Mouse (Mus musculus): ENCODE measurements around the gene Atp6v0a2.
A peak's percentile ranks its signal among the peaks of the same experiment; 100 is the strongest.
"Not testable (repeated sequence)": the region's sequence is repeated elsewhere in the genome, so short reads cannot be mapped to it uniquely, and the experiment has no call there.

Atp6v0a2 gene

DNA sequence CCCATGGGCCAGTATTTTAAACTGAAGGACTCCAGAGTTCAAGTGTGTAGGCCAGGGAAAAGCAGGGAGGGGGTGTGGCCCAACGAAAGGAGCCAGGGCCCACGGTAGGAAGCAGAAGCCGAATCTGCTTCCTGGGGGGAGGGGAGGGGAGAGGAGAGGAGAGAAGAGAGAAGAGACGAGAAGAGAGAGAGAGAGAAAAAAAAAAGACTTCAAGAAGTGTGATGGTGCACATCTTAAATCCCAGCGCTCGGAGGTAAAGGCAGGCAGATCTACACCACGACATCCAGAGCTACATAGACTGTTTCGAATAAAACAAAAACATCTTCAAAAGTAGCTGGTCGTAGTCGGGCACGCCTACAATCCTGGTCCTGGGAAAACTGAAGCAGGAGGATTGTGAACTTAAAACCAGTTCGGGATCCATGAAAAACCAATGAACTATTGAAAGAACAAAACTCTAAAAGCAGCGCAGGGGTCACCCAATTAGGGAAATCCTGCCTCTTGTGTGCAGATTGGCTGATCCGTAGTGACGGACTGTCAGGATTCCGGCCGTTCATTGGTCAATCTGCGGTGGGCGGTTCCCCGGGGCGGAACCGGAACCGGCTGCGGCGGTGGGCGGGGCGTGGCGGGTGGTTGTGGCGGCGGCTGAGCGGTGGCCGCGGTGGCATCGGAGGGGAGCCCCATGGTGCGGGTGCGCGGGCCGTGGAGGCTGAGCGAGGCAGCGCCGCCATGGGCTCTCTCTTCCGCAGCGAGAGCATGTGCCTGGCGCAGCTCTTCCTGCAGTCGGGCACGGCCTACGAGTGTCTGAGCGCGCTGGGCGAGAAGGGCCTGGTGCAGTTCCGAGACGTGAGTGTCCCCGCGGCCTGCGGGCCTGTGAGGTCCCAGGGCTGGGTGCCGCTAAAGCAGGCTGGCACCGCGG is at the start of gene Atp6v0a2:
Gene Atp6v0a2, plus strand, starts transcription at position 129 of the 916 bp plus-strand sequence.
- DNase-seq (ENCODE audit: low spot score) = peak; percentile 94

- DNase-seq (ENCODE audit: low spot score) = peak; percentile 95
Measured at GRCm38 (mm10) chr5:124578633-124579317, 49.6 kb upstream of the Atp6v0a2 start, which contains the start of the genes Eif2b1 and Gtf2h3. Eif2b1 (minus strand) TSS chr5:124579131. Gtf2h3 (plus strand) TSS chr5:124579140.

DNA sequence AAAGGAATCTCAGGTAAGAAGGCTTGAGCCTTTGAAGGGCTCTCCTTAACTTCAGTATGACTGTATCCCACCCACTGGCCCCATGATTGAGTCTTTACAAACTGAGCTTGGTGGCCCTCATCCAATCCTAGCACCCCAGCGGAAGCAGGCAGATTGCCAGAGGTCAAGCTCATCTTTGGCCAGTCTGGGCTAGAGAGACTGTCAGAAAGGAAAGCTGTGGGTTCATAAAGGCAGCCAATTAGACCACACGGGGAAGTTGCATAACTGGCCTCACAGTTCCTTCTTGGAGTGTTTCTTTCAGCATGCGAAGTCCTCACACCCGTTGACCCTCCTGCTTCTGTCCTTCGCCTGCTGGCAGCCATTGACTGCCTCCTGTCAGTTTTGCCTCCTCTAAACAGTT is 45.9 kb upstream of the Atp6v0a2 start:
- DNase-seq (ENCODE audit: low spot score) = no peak

- DNase-seq (ENCODE audit: low spot score) = no peak
Measured at GRCm38 (mm10) chr5:124592768-124593167, 35.6 kb upstream of the Atp6v0a2 start.

DNA sequence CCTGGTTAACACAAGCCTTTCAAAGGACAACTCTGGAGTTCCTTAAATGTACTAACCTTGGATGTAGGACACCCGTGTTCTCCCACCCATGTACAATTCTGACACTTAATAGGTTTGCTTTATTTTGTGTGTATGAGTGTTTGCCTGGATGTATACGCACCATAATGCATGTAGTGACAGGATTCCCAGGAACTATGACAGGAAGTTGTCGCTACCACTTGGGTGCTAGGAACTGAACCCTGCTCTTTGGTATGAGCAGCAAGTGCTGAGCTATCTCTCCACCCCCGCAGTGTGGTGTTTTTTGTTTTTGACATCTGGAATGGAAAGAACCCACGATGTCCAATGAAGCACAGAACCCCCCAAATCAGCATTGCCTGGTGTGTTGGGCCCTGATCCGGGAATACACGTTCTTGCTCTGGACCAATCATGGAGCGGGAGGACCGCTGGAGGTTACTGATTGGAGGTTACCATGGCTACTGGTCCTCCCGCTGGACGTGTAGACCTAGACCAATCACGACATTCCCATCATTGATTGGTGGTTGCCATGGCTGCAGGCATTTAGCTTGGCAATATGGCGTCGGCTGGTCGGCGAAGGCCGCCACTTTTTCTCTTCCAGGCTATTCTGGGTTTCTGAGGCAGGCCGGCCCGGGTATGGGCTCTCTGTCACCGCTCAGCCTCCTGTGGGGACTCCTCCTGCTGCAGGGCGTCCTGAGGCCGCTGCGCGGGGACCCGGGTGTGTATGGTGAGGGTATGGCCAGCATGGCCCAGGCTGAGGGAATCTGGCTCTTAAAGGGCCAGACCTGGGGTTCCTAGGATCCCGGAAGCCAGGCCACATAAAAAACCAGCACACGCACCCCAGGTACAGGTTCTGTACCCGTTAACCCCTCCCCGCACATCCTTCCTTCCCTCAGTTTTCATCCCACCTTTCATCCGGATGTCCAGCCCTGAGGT is 29.9 kb upstream of the Atp6v0a2 start:
- DNase-seq (ENCODE audit: low spot score) = peak; percentile 86

GRCm38 (mm10) chr5:124599726-124600125 is 28.6 kb upstream of the Atp6v0a2 start:
- not testable (repeated sequence) for DNase-seq (ENCODE audit: low spot score)

GRCm38 (mm10) chr5:124602349-124602748 is 26.0 kb upstream of the Atp6v0a2 start:
- DNase-seq (ENCODE audit: low spot score) = peak; percentile 19

- DNase-seq (ENCODE audit: low spot score) = no peak
Measured at GRCm38 (mm10) chr5:124604296-124604695, 24.1 kb upstream of the Atp6v0a2 start.

DNA sequence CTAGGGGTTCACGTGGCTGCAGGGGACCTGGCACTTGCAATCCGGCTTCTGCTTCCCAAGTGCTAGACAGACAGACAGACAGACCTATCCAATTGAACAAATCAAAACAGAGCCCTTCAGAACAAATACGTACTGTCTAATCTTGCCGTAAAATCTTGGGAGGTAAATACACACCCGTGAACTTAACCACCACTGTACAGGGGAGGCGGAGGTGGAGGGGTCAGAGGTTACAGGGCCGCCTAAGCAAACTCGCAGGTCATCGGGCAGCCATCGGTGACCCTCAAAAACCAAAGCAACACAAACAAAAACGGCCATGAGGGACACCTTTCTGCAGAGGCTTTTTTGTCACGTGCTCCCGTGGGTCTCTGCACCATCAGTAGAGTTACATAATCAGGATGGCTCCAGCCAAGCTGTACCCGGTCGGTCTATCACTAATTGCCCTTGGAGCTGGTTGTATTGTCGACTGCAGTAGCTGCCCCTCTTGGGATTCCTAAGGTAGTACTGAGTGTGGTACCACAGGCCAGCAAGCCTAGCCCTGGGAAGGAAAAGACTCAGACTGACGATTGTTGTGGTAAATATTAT is 23.2 kb upstream of the Atp6v0a2 start:
- DNase-seq (ENCODE audit: low spot score) = no peak

DNA sequence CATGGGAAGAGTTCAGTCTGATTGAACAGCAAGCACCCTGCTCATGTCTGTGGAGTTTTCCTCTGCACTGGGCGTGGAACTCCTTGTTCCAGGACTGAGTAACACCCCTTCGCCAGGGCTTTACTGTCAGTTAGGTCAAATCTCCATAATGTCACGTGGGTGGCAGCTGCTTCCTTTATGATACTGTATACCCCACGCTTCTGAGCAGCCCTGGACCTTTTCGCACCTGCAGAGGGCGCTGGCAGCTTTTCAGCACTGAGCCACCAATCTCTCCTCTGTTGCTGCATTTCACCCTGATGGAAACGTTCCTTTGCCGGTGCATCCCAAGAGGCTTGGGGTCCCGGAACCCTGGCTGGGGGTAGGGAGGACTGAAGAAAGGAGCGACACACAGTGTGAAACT is 17.4 kb upstream of the Atp6v0a2 start:
- no peak for DNase-seq (ENCODE audit: low spot score)

DNA sequence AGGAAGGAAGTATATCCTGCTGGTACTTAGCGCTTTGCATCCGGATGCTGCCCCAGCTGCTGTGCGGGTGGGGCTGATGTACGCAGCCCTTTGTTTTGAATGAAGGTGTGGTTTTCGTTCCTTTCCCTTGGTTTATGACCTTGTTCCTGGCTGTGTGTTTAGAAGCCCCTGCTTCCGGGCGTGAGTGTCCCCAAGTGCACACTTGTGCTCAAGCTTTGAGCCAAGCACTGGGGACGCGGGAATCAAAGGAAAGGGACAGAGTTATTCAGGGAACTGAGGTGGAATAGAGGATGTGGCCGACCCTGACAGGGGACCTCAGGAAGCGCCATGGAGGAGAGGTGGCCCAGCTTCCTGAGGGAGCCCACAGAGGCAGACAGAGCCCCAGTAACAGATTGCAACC is 13.7 kb upstream of the Atp6v0a2 start:
- no peak for DNase-seq (ENCODE audit: low spot score)

DNA sequence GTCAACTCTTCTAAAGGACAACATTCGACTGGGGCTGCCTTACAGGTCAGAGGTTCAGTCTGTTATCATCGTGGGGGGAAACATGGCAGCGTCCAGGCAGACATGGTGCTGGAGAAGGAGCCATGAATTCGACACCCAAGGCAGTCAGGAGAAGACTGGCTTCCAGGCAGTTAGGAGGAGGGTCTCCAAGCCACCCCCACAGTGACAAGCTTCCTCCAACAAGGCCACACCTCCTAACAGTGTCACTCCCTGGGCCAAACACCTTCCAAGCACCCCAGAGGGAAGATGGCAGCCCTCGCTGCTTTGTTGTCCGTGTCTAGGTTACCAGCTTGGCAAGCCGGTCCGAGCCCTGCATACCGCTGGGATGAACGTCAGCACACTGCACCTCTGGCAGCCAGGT is 9.7 kb upstream of the Atp6v0a2 start:
- no peak for DNase-seq (ENCODE audit: low spot score)

- no peak for DNase-seq (ENCODE audit: low spot score)
Measured at GRCm38 (mm10) chr5:124621362-124621761, 7.0 kb upstream of the Atp6v0a2 start.

DNA sequence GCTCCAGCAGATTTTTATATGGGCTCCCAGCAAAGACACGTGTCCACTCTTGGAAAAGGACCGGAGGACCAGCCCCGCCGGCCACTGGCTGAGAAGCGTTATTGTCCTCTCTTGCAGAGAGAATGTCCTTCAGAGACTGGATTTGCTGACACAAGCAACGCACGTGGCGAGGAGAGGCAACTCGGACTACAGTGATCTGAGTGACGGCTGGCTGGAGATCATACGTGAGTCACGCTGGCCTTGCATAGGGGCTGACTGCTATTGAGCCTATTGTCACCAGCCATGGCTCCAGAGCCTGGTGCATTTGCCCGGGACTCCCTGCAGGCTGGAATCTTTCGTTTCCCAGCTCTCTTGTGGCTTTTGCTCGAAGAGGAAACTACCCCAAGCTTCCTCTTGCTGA is 5.5 kb upstream of the Atp6v0a2 start:
- DNase-seq (ENCODE audit: low spot score) = no peak

DNA sequence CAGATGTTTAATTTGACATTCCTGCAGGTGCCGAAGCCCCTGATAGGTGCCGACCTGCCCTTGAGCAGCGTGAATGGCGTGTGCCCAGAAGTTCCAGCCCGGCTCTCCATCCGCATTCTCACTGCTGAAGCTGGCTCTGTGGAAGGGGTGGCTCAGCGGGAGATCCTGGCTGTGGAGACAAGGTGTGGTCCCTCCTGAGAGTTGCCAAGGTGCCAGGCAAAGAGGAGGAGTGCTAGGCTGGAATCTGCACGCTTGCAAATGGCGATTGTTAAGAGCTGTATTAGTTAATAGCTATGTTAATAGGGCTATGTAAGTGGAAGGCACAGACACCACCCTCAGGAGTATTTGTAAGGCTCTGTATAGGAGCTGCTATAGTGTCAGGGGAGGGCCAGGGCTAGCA is 4.1 kb upstream of the Atp6v0a2 start:
- DNase-seq (ENCODE audit: low spot score) = no peak

- peak; percentile 6 for DNase-seq (ENCODE audit: low spot score)
Measured at GRCm38 (mm10) chr5:124629641-124630040, 1.3 kb downstream of the Atp6v0a2 start.

- DNase-seq (ENCODE audit: low spot score) = no peak
Measured at GRCm38 (mm10) chr5:124631685-124632084, 3.3 kb downstream of the Atp6v0a2 start.

- DNase-seq (ENCODE audit: low spot score) = no peak
Measured at GRCm38 (mm10) chr5:124632461-124632860, 4.1 kb downstream of the Atp6v0a2 start.

DNA sequence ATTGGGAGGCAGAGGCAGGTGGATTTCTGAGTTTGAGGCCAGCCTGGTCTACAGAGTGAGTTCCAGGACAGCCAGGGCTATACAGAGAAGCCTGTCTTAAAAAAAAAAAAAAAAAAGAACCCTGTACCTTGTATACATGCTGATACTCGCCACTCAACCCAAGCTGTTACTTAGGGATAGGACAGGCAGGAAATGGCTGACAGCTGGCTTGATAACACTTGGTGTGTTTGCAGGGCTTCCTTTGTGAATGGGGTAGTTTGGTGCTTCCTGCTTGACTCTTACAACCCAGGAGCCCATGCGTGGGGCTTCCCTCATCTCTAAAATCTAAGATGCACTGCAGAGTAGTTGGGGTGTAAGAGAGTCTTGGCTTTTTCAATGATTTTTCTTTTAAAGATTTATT is 5.0 kb downstream of the Atp6v0a2 start:
- no peak for DNase-seq (ENCODE audit: low spot score)

DNA sequence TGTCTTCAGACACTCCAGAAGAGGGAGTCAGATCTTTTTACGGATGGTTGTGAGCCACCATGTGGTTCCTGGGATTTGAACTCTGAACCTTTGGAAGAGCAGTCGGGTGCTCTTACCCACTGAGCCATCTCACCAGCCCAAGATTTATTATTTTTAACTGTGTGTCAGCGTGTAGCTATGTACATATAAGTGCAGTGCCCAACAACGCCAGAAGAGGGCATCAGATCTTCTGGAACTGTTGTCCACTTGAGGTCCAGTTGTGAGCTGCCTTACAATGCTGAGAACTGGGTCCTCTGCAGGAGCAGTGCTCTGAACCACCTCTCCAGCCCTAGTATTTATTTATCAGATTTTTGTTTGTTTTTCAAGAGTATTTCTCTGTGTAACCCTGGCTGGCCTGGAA is 6.7 kb downstream of the Atp6v0a2 start:
- not testable (repeated sequence) for DNase-seq (ENCODE audit: low spot score)

- no peak for DNase-seq (ENCODE audit: low spot score)
Measured at GRCm38 (mm10) chr5:124636139-124636538, 7.8 kb downstream of the Atp6v0a2 start.

GRCm38 (mm10) chr5:124636694-124637093 is 8.3 kb downstream of the Atp6v0a2 start:
- no peak for DNase-seq (ENCODE audit: low spot score)
